Mouse (Mus musculus) gastrocnemius, postnatal 36 days (tissue): ENCODE measurements around the gene Lck. TPM values are rescaled to one million over a fixed set of nuclear protein-coding genes. Genes with fewer than 3 reads are reported as not detected.
A peak's percentile ranks its signal among the peaks of the same experiment; 100 is the strongest.

Experiments
- DNase-seq, 2 experiments: peaks; one replicate each; pipeline ENCODE4 v3.0.0; 2022
- intact Hi-C: fragments of 180-260 bp; cut with DNase I; formaldehyde crosslinking; loops from one replicate; pipeline ENCODE4 v1.15.1; 2025
- microRNA-seq, 2 experiments: library from miRNA; unstranded; fragments of <30 nt; microRNA quantifications; one replicate each; pipeline ENCODE4 v1.2.0; 2021
- total RNA-seq, 2 experiments: library from RNA; stranded (reverse); gene quantifications; 2 replicates each; pipeline ENCODE4 v1.2.3; 2021

The Lck gene
- total RNA-seq, 2 experiments from 2014 or later = 6.2 TPM; not detected in 1

DNA sequence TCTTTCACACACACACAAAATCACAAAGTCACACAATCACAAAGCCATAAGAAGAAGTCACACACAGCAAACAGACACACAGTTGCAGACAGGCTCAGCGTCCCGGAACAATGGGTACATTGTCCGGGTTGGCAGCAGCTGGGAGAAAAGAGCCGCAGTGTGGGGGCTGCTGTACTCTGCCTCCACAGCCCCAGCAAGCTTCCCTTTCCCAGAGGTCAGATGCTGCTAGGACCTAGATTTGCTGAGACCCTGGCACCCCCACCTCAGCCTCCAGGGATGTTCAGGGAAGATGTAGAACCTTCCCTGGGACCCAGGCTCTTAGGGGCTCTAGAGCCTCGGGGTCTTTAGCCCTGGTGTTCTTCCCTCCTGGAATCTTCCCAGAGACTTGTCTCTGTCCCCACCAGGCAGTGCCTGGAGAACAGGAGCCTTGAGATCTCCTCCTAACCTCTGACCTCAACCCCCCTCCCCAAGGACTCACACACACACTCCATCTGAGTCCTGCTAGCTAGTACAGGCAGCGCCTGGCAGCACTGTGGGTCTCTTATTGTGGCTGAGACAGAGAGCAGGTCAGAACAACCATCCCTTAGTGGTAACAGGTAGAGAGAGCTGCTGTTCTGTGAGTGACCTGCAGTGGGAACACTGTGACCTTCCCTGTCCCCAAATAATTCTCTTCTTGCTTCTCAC lies 61.9 kb downstream of the Lck start:
- DNase-seq = no peak
- intact Hi-C loops = no loop called here

- DNase-seq = no peak
- intact Hi-C loops = no loop called here
Observed at GRCm38 (mm10) chr4:129510723-129511412, 62.6 kb downstream of the Lck start.

DNA sequence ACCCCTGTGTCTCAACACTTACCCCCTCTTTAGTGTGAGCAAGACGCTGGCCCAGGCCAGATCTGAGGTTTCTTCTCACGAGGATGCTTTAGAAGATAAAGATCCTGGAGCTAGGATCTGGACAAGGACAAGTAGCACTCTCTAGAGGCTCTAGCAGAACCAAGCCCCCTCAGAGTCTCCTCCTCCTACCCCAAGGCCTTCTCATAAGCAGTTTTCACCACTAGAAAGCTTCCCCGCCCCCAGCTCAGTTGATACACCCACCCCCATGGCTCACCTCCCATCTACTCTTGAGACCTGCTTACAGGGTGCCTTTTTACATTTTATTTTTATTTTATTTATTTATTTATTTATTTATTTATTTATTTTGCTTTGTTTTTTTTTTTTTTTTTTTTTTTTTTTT lies 63.8 kb downstream of the Lck start:
- no peak for DNase-seq
- intact Hi-C loops = no loop called here

DNA sequence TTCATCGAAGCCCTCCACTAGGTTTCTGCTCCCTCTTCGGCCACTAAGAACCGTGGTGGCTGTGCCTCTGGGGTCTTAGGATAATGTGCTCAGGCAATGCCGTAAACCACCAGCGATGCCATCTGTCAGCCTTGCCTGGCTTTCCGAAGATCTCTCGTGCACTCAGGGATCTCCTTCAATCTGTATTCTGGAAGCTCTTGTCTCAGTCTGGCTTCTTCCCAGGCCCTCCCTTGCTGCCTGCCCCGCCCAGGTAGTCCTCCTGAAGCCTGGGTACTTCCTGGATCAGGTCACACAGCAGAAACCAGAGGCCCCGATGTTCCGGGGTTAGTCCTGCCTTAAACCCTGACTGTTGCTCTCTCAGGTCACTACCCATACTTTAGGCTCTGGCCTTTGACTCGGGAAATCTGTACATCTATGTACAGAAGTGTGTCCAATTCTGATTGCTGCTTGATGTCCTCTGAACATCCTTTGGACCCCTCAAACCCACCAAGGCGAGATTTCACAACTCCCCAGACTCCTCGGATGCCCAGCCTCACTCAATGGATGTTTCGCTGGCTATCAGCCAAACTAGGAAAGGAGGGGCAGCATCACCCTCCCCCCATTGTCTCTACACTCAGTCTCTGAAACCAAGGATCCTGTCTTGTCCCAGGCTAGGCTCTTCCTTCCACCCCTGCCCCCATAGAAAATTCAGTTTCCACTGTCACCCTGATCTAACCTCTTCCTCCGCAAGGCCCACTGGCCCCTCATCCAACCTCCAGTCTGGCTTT lies 64.4 kb downstream of the Lck start:
- intact Hi-C loops = no loop called here
- no peak for DNase-seq

DNA sequence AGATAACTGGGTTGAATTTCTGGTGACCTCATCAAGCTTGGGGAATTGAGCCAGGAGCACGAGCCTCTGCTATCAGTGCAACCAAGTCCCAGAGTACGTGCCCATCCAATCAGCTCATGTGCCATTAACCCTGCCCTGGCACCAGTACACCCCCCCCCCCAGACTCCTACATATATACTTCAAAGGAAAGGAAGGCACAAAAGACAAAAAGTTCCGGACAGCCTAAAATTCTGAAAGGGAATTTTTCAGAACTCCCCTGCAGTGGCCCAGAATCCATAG lies 65.3 kb downstream of the Lck start:
- intact Hi-C loops = no loop called here
- no peak for DNase-seq

- DNase-seq = no peak
- intact Hi-C loops = no loop called here
Observed at GRCm38 (mm10) chr4:129507434-129508236, 65.8 kb downstream of the Lck start.

DNA sequence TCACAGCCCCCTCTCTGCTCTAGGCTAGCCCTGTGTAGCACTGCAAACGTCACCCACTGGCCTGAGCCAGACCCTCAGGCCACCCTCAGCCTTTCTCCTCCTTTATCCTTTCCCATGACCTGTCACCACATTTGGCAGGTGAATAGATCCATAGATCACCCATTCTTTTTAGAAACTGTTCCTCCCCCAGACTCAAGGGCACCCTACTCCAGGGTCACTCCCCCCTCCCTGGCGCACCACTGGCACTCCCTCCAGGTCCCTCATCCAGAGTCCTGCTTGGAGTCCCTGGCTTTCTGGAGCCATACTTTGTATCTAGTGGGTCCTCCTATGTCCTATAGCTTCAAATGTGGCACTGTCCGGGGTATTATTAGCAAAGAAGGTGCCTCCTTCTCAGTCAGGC lies 67.9 kb downstream of the Lck start:
- no peak for DNase-seq

DNA sequence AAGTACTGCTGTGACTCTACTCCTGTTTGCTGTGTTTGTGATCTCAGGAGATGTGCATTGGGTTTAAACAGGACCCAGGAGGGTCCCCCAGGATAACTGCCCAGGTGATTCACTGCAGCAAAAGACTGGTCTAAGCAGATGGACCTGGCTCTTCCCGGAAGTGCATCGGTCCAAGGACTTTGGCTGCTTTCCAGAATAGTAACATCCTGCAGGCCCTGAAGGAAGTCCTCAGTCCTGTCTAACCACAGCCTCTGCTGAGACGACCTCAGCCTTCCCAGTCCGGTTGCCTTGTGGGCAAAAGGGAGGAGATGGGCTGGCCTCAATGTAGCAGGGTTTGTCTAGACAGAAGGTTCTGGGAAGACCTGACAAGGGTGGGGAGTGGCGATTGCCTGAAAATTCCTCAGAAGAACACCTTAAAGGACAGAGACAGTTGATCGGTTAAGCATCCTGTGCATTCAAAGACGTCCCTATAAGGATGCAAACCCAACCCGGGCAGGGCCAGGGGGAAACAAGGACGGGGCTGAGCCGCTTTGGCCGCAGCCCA lies 70.5 kb downstream of the Lck start:
- intact Hi-C loops = no loop called here
- no peak for DNase-seq

More for the DNA sequence above, 67.9 kb downstream of the Lck start:
- intact Hi-C loops = no loop called here

GRCm38 (mm10) chr4:129502327-129502888 lies 71.0 kb downstream of the Lck start:
- DNase-seq = no peak
- intact Hi-C loops = no loop called here

DNA sequence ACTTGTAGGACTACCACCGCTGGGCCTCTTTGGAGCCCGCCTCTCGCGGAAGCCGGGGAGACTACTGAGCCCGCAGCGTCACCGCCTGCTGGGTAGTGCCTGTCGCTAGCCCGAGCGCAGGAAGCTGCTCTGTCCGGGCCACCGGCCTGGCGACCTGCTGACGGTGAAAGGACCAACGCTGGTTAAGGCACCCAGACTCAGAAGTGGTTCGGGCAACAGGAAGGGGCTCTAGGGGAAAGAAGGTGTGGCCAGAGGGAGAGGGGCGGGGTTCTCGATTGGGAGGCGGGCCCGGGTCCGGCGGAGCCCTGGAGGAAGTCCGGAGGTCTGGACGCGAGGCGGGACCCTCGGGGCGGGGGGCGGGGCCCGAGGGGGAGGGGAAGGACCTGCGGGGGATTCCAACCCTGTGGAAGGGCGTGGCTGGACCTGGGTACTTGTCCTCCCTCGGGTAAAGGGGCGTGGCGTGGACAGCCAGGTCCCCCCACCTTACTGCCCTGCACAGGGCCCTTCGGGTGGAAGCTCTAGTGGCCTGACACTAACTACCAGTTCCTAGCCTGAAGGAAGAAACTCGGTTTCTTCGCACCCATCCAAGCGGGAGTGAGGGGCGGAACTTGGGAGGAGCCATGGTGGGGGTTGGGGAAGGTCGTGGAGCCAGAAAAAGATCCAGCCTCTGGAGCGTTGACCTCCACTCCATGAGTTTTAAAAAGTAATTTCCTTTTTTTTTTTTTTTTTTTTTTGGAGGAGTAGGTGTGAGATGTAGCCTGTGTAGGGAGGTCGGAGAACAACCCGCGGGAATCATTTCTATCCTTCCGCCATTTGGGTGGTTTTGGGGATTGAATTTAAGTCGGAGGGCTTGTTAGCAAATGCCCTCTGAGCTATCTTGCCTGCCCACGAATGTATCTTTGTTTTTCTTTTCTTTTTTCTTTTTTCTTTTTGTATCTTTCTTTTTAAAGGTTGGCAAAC lies 72.6 kb downstream of the Lck start:
- intact Hi-C loops = no loop called here
- DNase-seq = peak; percentile 83 to 85

DNA sequence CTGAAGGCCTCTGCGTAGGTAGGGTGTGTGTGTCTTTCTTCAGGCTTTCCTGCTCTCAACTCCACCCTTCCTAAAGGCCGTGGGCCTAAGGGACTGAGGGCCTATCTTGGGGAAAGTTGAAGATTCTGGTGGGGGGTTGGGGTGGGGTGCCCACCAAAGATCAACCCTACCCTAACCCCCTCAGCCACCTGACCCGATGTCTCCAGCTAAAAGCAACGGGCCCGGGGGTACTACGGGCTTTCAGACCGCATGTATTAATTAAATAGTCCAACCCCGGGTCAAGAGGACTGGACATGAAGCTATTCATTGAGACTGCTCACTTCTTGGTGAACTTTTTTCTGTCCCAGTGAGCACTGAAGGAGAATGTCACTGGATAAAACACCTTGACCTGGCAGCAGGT lies 73.4 kb downstream of the Lck start:
- intact Hi-C loops = no loop called here

DNA sequence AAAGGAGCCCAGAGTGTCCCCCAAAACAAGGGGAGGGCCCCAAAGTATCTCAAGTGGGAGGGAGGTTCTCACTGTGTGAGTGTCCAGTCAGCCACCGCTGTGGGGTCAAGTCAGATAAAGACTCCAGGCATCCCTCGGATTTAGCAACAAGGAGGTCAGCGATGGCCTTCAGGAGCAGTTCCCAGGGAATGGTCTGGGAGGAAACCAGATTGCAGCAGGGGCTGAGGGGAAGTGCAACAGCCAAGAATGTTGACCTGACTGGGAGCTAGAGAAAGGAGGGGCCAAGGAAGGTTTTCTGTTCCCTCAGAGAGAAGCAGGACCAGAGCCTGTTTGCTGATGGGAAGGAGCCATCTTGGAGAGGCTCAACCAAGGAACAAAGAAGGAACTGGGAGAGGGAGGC lies 74.5 kb downstream of the Lck start:
- intact Hi-C loops = no loop called here
- no peak for DNase-seq

More for the DNA sequence above, 73.4 kb downstream of the Lck start:
- DNase-seq = no peak

Small RNAs within 50 kb of the gene (microRNA-seq; reads per million reads assigned to microRNA genes)
- gene Mir8119 = 0 reads per million in 2 experiments

Other genes with a start within 250 kb of the Lck start
- gene Rbbp4, start 238.3 kb downstream of the Lck start, total RNA-seq = 10 to 100 TPM; 36.0 to 47.3 TPM
- 10 to 100 TPM; 23.3 to 24.2 TPM for gene Zbtb8os, start 237.9 kb downstream of the Lck start, total RNA-seq
- 1 to 10 TPM in 1 of 2 experiments, under 1 TPM in 1; 0.76 to 1.1 TPM for gene Zbtb8a, start 195.5 kb downstream of the Lck start, total RNA-seq
- gene Zbtb8b, start 132.8 kb downstream of the Lck start, total RNA-seq = not detected
- 10 to 100 TPM; 28.7 to 35.8 TPM for gene Bsdc1, start 112.1 kb downstream of the Lck start, total RNA-seq
- gene Tssk3, start 82.6 kb downstream of the Lck start, total RNA-seq = not detected
- gene Fam229a, start 82.5 kb downstream of the Lck start, total RNA-seq = not detected
- 1 to 10 TPM; 1.0 to 1.9 TPM for gene Marcksl1, start 60.1 kb downstream of the Lck start, total RNA-seq
- gene Hdac1, start 30.9 kb downstream of the Lck start, total RNA-seq = 1 to 10 TPM; 9.0 to 9.9 TPM
- not detected for gene Fam167b, start 4.9 kb upstream of the Lck start, total RNA-seq
- 100 to 1,000 TPM; 116 to 135 TPM for gene Eif3i, start 27.0 kb upstream of the Lck start, total RNA-seq
- 10 to 100 TPM; 29.3 to 30.0 TPM for gene Tmem234, start 27.0 kb upstream of the Lck start, total RNA-seq
- under 1 TPM; 0.51 to 0.62 TPM for gene Dcdc2b, start 40.6 kb upstream of the Lck start, total RNA-seq
- gene Iqcc, start 45.5 kb upstream of the Lck start, total RNA-seq = 1 to 10 TPM; 6.5 to 9.8 TPM
- gene Ccdc28b, start 50.3 kb upstream of the Lck start, total RNA-seq = 10 to 100 TPM; 41.0 to 44.5 TPM
- 10 to 100 TPM; 15.2 to 17.2 TPM for gene Txlna, start 67.4 kb upstream of the Lck start, total RNA-seq
- gene Kpna6, start 99.1 kb upstream of the Lck start, total RNA-seq = 10 to 100 TPM; 64.5 to 67.4 TPM
- gene Tmem39b, start 123.2 kb upstream of the Lck start, total RNA-seq = 1 to 10 TPM; 2.5 to 3.3 TPM
- 10 to 100 TPM; 20.2 to 26.5 TPM for gene Khdrbs1, start 168.7 kb upstream of the Lck start, total RNA-seq
- 100 to 1,000 TPM; 615 to 657 TPM for gene Ptp4a2, start 237.6 kb upstream of the Lck start, total RNA-seq